Mouse (Mus musculus): ENCODE data around the gene Hist3h2ba. TPM values are rescaled to one million over a fixed set of nuclear protein-coding genes. Genes with fewer than 3 reads are reported as not detected.

The Hist3h2ba gene
- not detected for polyA plus RNA-seq (2014; fragmentation: Illumina TruSeq; extraction: RNeasy Lipid Tissue Mini Kit (QIAGEN cat#74804); ENCODE audit: low read depth, low replicate concordance)

GRCm38 (mm10) chr11:58948542-58949479 lies at the start of gene Hist3h2ba:
Hist3h2ba (plus strand) TSS chr11:58948920.

GRCm38 (mm10) chr11:58903511-58904409 lies 45.0 kb upstream of the Hist3h2ba start, which contains the start of gene Zfp39:
Zfp39 (minus strand) TSS chr11:58904225.

GRCm38 (mm10) chr11:58917745-58918366 lies 30.9 kb upstream of the Hist3h2ba start, which contains the start of gene Btnl10:
Btnl10 (plus strand) TSS chr11:58917908.

DNA sequence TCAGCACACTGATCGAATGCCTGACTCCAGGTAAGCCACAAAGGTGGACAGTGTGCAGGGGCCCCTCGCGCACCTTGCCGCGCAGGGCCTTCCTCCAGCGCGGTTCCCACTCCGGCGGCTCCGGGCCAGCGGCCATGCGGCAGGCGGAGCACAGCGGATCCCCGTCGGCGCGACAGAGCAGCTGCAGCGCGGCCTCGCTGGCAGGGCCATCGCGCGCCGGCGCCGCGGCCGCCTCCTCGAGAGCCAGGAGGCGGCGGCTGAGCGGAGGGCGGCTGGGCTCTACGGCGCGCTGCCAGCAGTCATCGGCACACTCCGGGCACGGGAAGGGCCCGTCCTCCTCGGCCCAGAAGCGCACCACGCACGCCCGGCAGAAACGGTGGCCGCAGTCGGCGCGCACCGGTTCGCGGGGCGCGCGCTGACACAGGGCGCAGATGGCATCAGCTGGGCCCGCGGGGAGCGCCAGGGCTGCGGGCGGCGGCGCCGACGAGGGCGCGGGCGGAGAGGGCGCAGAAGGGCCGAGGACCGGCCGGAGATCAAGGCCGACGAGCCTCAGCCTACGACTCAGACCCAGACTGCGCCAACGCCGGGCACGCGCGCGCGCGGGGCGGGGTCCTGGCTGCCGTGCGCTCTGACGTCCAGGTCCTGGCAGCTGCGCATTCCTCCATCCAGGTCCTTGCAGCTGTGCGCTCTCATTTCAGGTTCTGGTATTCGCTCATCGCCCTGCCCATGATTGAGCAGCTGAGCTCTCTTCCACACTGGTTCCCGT lies 10.2 kb upstream of the Hist3h2ba start, which contains the start of gene Rnf187:
Rnf187 (minus strand) TSS at position 595 of the 766 bp plus-strand sequence.

DNA sequence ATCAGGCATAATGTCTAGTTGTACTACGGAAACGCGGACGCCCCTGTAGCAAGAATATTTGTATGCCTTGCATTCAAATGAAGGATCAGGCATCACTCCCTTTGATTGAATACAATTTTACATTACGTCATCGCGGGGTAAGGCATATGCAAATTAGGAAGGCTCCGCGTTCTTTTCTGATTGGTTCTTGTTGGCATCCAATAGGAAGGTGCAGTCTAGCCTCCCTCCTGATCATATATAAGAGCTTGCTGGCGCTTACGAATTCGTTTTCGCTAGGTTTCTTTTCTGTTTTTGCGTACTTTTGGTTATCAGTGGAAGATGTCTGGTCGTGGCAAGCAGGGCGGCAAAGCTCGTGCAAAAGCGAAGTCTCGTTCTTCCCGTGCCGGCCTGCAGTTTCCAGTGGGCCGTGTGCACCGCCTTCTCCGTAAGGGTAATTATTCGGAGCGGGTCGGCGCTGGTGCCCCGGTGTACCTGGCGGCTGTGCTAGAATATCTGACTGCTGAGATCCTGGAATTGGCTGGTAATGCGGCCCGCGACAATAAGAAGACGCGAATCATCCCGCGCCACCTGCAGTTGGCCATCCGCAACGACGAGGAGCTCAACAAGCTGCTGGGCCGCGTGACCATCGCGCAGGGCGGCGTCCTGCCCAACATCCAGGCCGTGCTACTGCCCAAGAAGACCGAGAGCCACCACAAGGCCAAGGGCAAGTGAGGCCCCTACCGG lies 5.9 kb downstream of the Hist3h2ba start, which contains the start of the genes Hist3h2a and Trim17:
Hist3h2a (plus strand) TSS at position 266 of the 723 bp plus-strand sequence.
Trim17 (plus strand) TSS at position 266 of the 723 bp plus-strand sequence.

GRCm38 (mm10) chr11:58978027-58978705 lies 29.4 kb downstream of the Hist3h2ba start, which contains the start of gene Trim11:
Trim11 (plus strand) TSS chr11:58978093.

Other genes with a start within 250 kb of the Hist3h2ba start
- not detected for gene Olfr319, start 249.8 kb upstream of the Hist3h2ba start, polyA plus RNA-seq (2014; fragmentation: Illumina TruSeq; extraction: RNeasy Lipid Tissue Mini Kit (QIAGEN cat#74804); ENCODE audit: low read depth, low replicate concordance)
- not detected for gene Olfr318, start 224.9 kb upstream of the Hist3h2ba start, polyA plus RNA-seq (2014; fragmentation: Illumina TruSeq; extraction: RNeasy Lipid Tissue Mini Kit (QIAGEN cat#74804); ENCODE audit: low read depth, low replicate concordance)
- gene Olfr317, start 209.7 kb upstream of the Hist3h2ba start, polyA plus RNA-seq (2014; fragmentation: Illumina TruSeq; extraction: RNeasy Lipid Tissue Mini Kit (QIAGEN cat#74804); ENCODE audit: low read depth, low replicate concordance): not detected
- gene Olfr316, start 196.2 kb upstream of the Hist3h2ba start, polyA plus RNA-seq (2014; fragmentation: Illumina TruSeq; extraction: RNeasy Lipid Tissue Mini Kit (QIAGEN cat#74804); ENCODE audit: low read depth, low replicate concordance): not detected
- gene Olfr315, start 175.7 kb upstream of the Hist3h2ba start, polyA plus RNA-seq (2014; fragmentation: Illumina TruSeq; extraction: RNeasy Lipid Tissue Mini Kit (QIAGEN cat#74804); ENCODE audit: low read depth, low replicate concordance): not detected
- not detected for gene Olfr314, start 166.0 kb upstream of the Hist3h2ba start, polyA plus RNA-seq (2014; fragmentation: Illumina TruSeq; extraction: RNeasy Lipid Tissue Mini Kit (QIAGEN cat#74804); ENCODE audit: low read depth, low replicate concordance)
- gene Fam183b, start 147.0 kb upstream of the Hist3h2ba start, polyA plus RNA-seq (2014; fragmentation: Illumina TruSeq; extraction: RNeasy Lipid Tissue Mini Kit (QIAGEN cat#74804); ENCODE audit: low read depth, low replicate concordance): 4.1 TPM
- gene Olfr313, start 133.9 kb upstream of the Hist3h2ba start, polyA plus RNA-seq (2014; fragmentation: Illumina TruSeq; extraction: RNeasy Lipid Tissue Mini Kit (QIAGEN cat#74804); ENCODE audit: low read depth, low replicate concordance): not detected
- gene Olfr312, start 119.7 kb upstream of the Hist3h2ba start, polyA plus RNA-seq (2014; fragmentation: Illumina TruSeq; extraction: RNeasy Lipid Tissue Mini Kit (QIAGEN cat#74804); ENCODE audit: low read depth, low replicate concordance): not detected
- not detected for gene Olfr311, start 109.7 kb upstream of the Hist3h2ba start, polyA plus RNA-seq (2014; fragmentation: Illumina TruSeq; extraction: RNeasy Lipid Tissue Mini Kit (QIAGEN cat#74804); ENCODE audit: low read depth, low replicate concordance)
- 5.5 TPM for gene Gm12258, start 101.8 kb upstream of the Hist3h2ba start, polyA plus RNA-seq (2014; fragmentation: Illumina TruSeq; extraction: RNeasy Lipid Tissue Mini Kit (QIAGEN cat#74804); ENCODE audit: low read depth, low replicate concordance)
- 6.7 TPM for gene 2810021J22Rik, start 81.7 kb upstream of the Hist3h2ba start, polyA plus RNA-seq (2014; fragmentation: Illumina TruSeq; extraction: RNeasy Lipid Tissue Mini Kit (QIAGEN cat#74804); ENCODE audit: low read depth, low replicate concordance)
- 5.9 TPM for gene Zfp39, start 44.7 kb upstream of the Hist3h2ba start, polyA plus RNA-seq (2014; fragmentation: Illumina TruSeq; extraction: RNeasy Lipid Tissue Mini Kit (QIAGEN cat#74804); ENCODE audit: low read depth, low replicate concordance)
- not detected for gene Btnl10, start 31.0 kb upstream of the Hist3h2ba start, polyA plus RNA-seq (2014; fragmentation: Illumina TruSeq; extraction: RNeasy Lipid Tissue Mini Kit (QIAGEN cat#74804); ENCODE audit: low read depth, low replicate concordance)
- 13.2 TPM for gene Rnf187, start 10.0 kb upstream of the Hist3h2ba start, polyA plus RNA-seq (2014; fragmentation: Illumina TruSeq; extraction: RNeasy Lipid Tissue Mini Kit (QIAGEN cat#74804); ENCODE audit: low read depth, low replicate concordance)
- 13.1 TPM for gene Hist3h2a, start 5.8 kb downstream of the Hist3h2ba start, polyA plus RNA-seq (2014; fragmentation: Illumina TruSeq; extraction: RNeasy Lipid Tissue Mini Kit (QIAGEN cat#74804); ENCODE audit: low read depth, low replicate concordance)
- not detected for gene Trim17, start 5.8 kb downstream of the Hist3h2ba start, polyA plus RNA-seq (2014; fragmentation: Illumina TruSeq; extraction: RNeasy Lipid Tissue Mini Kit (QIAGEN cat#74804); ENCODE audit: low read depth, low replicate concordance)
- 1.3 TPM for gene Trim11, start 29.2 kb downstream of the Hist3h2ba start, polyA plus RNA-seq (2014; fragmentation: Illumina TruSeq; extraction: RNeasy Lipid Tissue Mini Kit (QIAGEN cat#74804); ENCODE audit: low read depth, low replicate concordance)
- gene Obscn, start 187.5 kb downstream of the Hist3h2ba start, polyA plus RNA-seq (2014; fragmentation: Illumina TruSeq; extraction: RNeasy Lipid Tissue Mini Kit (QIAGEN cat#74804); ENCODE audit: low read depth, low replicate concordance): not detected
- 1.2 TPM for gene Iba57, start 214.8 kb downstream of the Hist3h2ba start, polyA plus RNA-seq (2014; fragmentation: Illumina TruSeq; extraction: RNeasy Lipid Tissue Mini Kit (QIAGEN cat#74804); ENCODE audit: low read depth, low replicate concordance)
- gene Gjc2, start 234.3 kb downstream of the Hist3h2ba start, polyA plus RNA-seq (2014; fragmentation: Illumina TruSeq; extraction: RNeasy Lipid Tissue Mini Kit (QIAGEN cat#74804); ENCODE audit: low read depth, low replicate concordance): not detected
- 5.7 TPM for gene Guk1, start 243.3 kb downstream of the Hist3h2ba start, polyA plus RNA-seq (2014; fragmentation: Illumina TruSeq; extraction: RNeasy Lipid Tissue Mini Kit (QIAGEN cat#74804); ENCODE audit: low read depth, low replicate concordance)

Data from adrenal gland, adult 10 weeks (tissue).